Mouse (Mus musculus) liver, postnatal 0 days (tissue): ENCODE measurements at regions not wholly inside any gene's neighbourhood (a gene's known extent, or its start where the extent isn't known, plus 50 kb on each side); places are given as distances from the start of the nearest gene placed in this dataset.
A peak's percentile ranks its signal among the peaks of the same experiment; 100 is the strongest.
"Not testable (repeated sequence)": the region's sequence is repeated elsewhere in the genome, so short reads cannot be mapped to it uniquely, and the experiment has no call there.

Source experiments
- ATAC-seq: fragments of 200-750 bp; cut with Nextera tagmentation; 2 replicates; pipeline ENCODE4 v1.8.0; 2017; ENCODE audit warnings: mild to moderate bottlenecking, moderate library complexity
- DNase-seq: peaks from one replicate; pipeline ENCODE4 v3.0.0-alpha.2; 2016
- H3K27ac ChIP-seq: fragments of 300-500 bp; sonication (generic); 2 replicates; pipeline ENCODE4 v1.5.1; 2014; ENCODE audit warnings: antibody characterized with exemption, moderate library complexity, mild to moderate bottlenecking, low read depth
- H3K27me3 ChIP-seq: fragments of 300-500 bp; sonication (generic); 2 replicates; pipeline ENCODE4 v1.6.1; 2014; ENCODE audit warnings: low read length, control low read depth, mixed read lengths; ENCODE audit not compliant: insufficient read depth
- H3K36me3 ChIP-seq: fragments of 300-500 bp; sonication (generic); replicated peaks from 2 replicates; pipeline ENCODE4 v1.6.1; 2014; ENCODE audit warnings: mild to moderate bottlenecking, control low read depth, low read length, moderate library complexity, mixed read lengths; ENCODE audit not compliant: insufficient read depth
- H3K4me1 ChIP-seq: fragments of 300-500 bp; sonication (generic); 2 replicates; pipeline ENCODE4 v1.6.1; 2014; ENCODE audit warnings: antibody characterized with exemption, mild to moderate bottlenecking, control low read depth; ENCODE audit not compliant: insufficient read depth
- H3K4me2 ChIP-seq: fragments of 300-500 bp; sonication (generic); 2 replicates; pipeline ENCODE4 v1.6.1; 2014; ENCODE audit warnings: low read depth, mild to moderate bottlenecking, low read length, moderate library complexity, mixed read lengths
- H3K4me3 ChIP-seq: fragments of 300-500 bp; sonication (generic); 2 replicates; pipeline ENCODE4 v1.5.1; 2014; ENCODE audit warnings: low read depth, low read length
- H3K9ac ChIP-seq: fragments of 300-500 bp; sonication (generic); replicated peaks from 2 replicates; pipeline ENCODE4 v1.6.1; 2014; ENCODE audit warnings: mild to moderate bottlenecking, moderate library complexity
- H3K9me3 ChIP-seq: fragments of 300-500 bp; sonication (generic); 2 replicates; pipeline ENCODE4 v1.6.1; 2016; ENCODE audit warnings: mild to moderate bottlenecking, control low read depth, low read length, mixed read lengths
- CTCF ChIP-seq: sonication (generic); IDR thresholded peaks from 2 replicates; pipeline ENCODE4 v1.5.1; 2016; ENCODE audit warnings: antibody characterized with exemption, low read depth
- EP300 ChIP-seq: IDR thresholded peaks from 2 replicates; pipeline ENCODE4 v1.6.1; 2016; ENCODE audit warnings: antibody characterized with exemption, low read depth, mild to moderate bottlenecking
- WGBS: fragments of 180-500 bp; shearing (Covaris S2); extraction: QIAGEN DNeasy Blood & Tissue Kit; methylation state at CpG from one replicate; pipeline ENCODE4 v1.1.7; 2014; ENCODE audit not compliant: insufficient replicate concordance; 5-methylcytosine and 5-hydroxymethylcytosine counted together

- H3K4me2 ChIP-seq: peak overlapping the region; percentile 56
- peak; percentile 63 for ATAC-seq
These were observed 57.2 kb upstream of the AU015836 start for GRCm38 (mm10) chrX:93911087-93911840.

GRCm38 (mm10) chrX:93915548-93915947 is 52.9 kb upstream of the AU015836 start:
- Histone ChIP-seq H3K9ac (no peak overlapping the region), H3K36me3 (no peaks in the 10 kb centered on the region), H3K9me3 (no peaks in the 10 kb centered on the region), H3K4me2 (no peak overlapping the region), H3K4me3 (no peak overlapping the region), H3K27me3 (peaks cover 3% of the 10 kb centered on the region; the same call in 1 of the 2 replicates), H3K4me1 (no peaks in the 10 kb centered on the region), H3K27ac (no peak overlapping the region)
- ATAC-seq (no peak), DNase-seq (no peak)
- TF ChIP-seq EP300 (no peak), CTCF (peak; percentile 19; the same call in 1 of the 2 replicates)

More at GRCm38 (mm10) chrX:93911087-93911840, 57.2 kb upstream of the AU015836 start:
- Histone ChIP-seq H3K36me3 (no peaks in the 10 kb centered on the region), H3K9me3 (no peaks in the 10 kb centered on the region), H3K27ac (no peak overlapping the region), H3K4me1 (no peaks in the 10 kb centered on the region), H3K4me3 (0 out of 2 replicates have a peak overlapping the region, but pooled peaks have one; percentile 13), H3K27me3 (0 out of 2 replicates have a peak, but pooled peaks cover 3% of the 10 kb centered on the region), H3K9ac (no peak overlapping the region)
- DNase-seq: peak; percentile 48
- no peak for TF ChIP-seq EP300
- peak; percentile 82 for TF ChIP-seq CTCF
- 23% methylated on average over 21 of the region's 21 CpGs for WGBS

GRCm38 (mm10) chrX:93917367-93917766 is 51.1 kb upstream of the AU015836 start:
- ATAC-seq, H3K27me3 ChIP-seq, H3K9ac ChIP-seq, DNase-seq, H3K4me2 ChIP-seq, H3K4me3 ChIP-seq, H3K9me3 ChIP-seq, H3K4me1 ChIP-seq, H3K36me3 ChIP-seq, H3K27ac ChIP-seq: not testable (repeated sequence)
- 44% methylated on average over 3 of the region's 3 CpGs for WGBS
